Mouse (Mus musculus): ENCODE measurements around the gene Cnot4. TPM values are rescaled to one million over a fixed set of nuclear protein-coding genes. Genes with fewer than 3 reads are reported as not detected.
A peak's percentile ranks its signal among the peaks of the same experiment; 100 is the strongest.

Cnot4 gene
- total RNA-seq, 2 experiments from 2014 or later = 42.4 to 71.1 TPM

- no peak for ATAC-seq (replicated peaks; ENCODE audit: low FRiP score, poor library complexity, severe bottlenecking)
Observed at GRCm38 (mm10) chr6:35062446-35062845, 71.1 kb downstream of the Cnot4 start.

GRCm38 (mm10) chr6:35043127-35043526 is 90.4 kb downstream of the Cnot4 start:
- no peak for ATAC-seq (replicated peaks; ENCODE audit: low FRiP score, poor library complexity, severe bottlenecking)

- ATAC-seq (replicated peaks; ENCODE audit: low FRiP score, poor library complexity, severe bottlenecking) = no peak
Observed at GRCm38 (mm10) chr6:35033341-35033740, 100.2 kb downstream of the Cnot4 start.

GRCm38 (mm10) chr6:35032704-35033103 is 100.8 kb downstream of the Cnot4 start:
- ATAC-seq (replicated peaks; ENCODE audit: low FRiP score, poor library complexity, severe bottlenecking) = no peak

- ATAC-seq (replicated peaks; ENCODE audit: low FRiP score, poor library complexity, severe bottlenecking) = no peak
Observed at GRCm38 (mm10) chr6:35030811-35031210, 102.7 kb downstream of the Cnot4 start.

- ATAC-seq (replicated peaks; ENCODE audit: low FRiP score, poor library complexity, severe bottlenecking) = no peak
Observed at GRCm38 (mm10) chr6:35030226-35030625, 103.3 kb downstream of the Cnot4 start.

- no peak for ATAC-seq (replicated peaks; ENCODE audit: low FRiP score, poor library complexity, severe bottlenecking)
Observed at GRCm38 (mm10) chr6:35028023-35028422, 105.5 kb downstream of the Cnot4 start.

GRCm38 (mm10) chr6:35027257-35027656 is 106.3 kb downstream of the Cnot4 start:
- ATAC-seq (replicated peaks; ENCODE audit: low FRiP score, poor library complexity, severe bottlenecking) = no peak

GRCm38 (mm10) chr6:35016624-35017023 is 116.9 kb downstream of the Cnot4 start:
- ATAC-seq (replicated peaks; ENCODE audit: low FRiP score, poor library complexity, severe bottlenecking) = no peak

- no peak for ATAC-seq (replicated peaks; ENCODE audit: low FRiP score, poor library complexity, severe bottlenecking)
Observed at GRCm38 (mm10) chr6:35011953-35012352, 121.6 kb downstream of the Cnot4 start.

- no peak for ATAC-seq (replicated peaks; ENCODE audit: low FRiP score, poor library complexity, severe bottlenecking)
Observed at GRCm38 (mm10) chr6:35010705-35011104, 122.8 kb downstream of the Cnot4 start.

GRCm38 (mm10) chr6:35002261-35002669 is 131.3 kb downstream of the Cnot4 start:
- ATAC-seq (replicated peaks; ENCODE audit: low FRiP score, poor library complexity, severe bottlenecking) = no peak

GRCm38 (mm10) chr6:34999101-34999500 is 134.4 kb downstream of the Cnot4 start:
- ATAC-seq (replicated peaks; ENCODE audit: low FRiP score, poor library complexity, severe bottlenecking) = no peak

- ATAC-seq (replicated peaks; ENCODE audit: low FRiP score, poor library complexity, severe bottlenecking) = no peak
Observed at GRCm38 (mm10) chr6:34996496-34996895, 137.0 kb downstream of the Cnot4 start.

- ATAC-seq (replicated peaks; ENCODE audit: low FRiP score, poor library complexity, severe bottlenecking) = peak; percentile 90
Observed at GRCm38 (mm10) chr6:34995265-34995681, 138.3 kb downstream of the Cnot4 start.

GRCm38 (mm10) chr6:34994692-34995091 is 138.8 kb downstream of the Cnot4 start:
- no peak for ATAC-seq (replicated peaks; ENCODE audit: low FRiP score, poor library complexity, severe bottlenecking)

- no peak for ATAC-seq (replicated peaks; ENCODE audit: low FRiP score, poor library complexity, severe bottlenecking)
Observed at GRCm38 (mm10) chr6:34989263-34989662, 144.3 kb downstream of the Cnot4 start.

GRCm38 (mm10) chr6:34988081-34988761 is 145.3 kb downstream of the Cnot4 start, which contains the start of gene Slc23a4:
Gene Slc23a4, minus strand, starts transcription at chr6:34988404.
- ATAC-seq (replicated peaks; ENCODE audit: low FRiP score, poor library complexity, severe bottlenecking) = no peak

GRCm38 (mm10) chr6:34987085-34987645 is 146.4 kb downstream of the Cnot4 start:
- ATAC-seq (replicated peaks; ENCODE audit: low FRiP score, poor library complexity, severe bottlenecking) = no peak

GRCm38 (mm10) chr6:34980661-34981060 is 152.9 kb downstream of the Cnot4 start:
- ATAC-seq (replicated peaks; ENCODE audit: low FRiP score, poor library complexity, severe bottlenecking) = no peak

GRCm38 (mm10) chr6:34979291-34979690 is 154.2 kb downstream of the Cnot4 start:
- no peak for ATAC-seq (replicated peaks; ENCODE audit: low FRiP score, poor library complexity, severe bottlenecking)

Measured in erythroblast, adult 5-6 weeks (primary cell).